Mouse (Mus musculus) cerebellum, postnatal 25 days (tissue): ENCODE results near the gene Dner.

Experiments used
- DNase-seq, 2 experiments: peaks; one replicate each; pipeline ENCODE4 v3.0.0; 2021; ENCODE audit warnings: mixed read lengths in 2 of 2

The Dner gene

GRCm38 (mm10) chr1:84437565-84437964 is 258.5 kb downstream of the Dner start:
- DNase-seq: no peak

- no peak for DNase-seq
Measured at GRCm38 (mm10) chr1:84436281-84436680, 259.7 kb downstream of the Dner start.

- DNase-seq: no peak
Measured at GRCm38 (mm10) chr1:84433291-84433980, 262.6 kb downstream of the Dner start.

GRCm38 (mm10) chr1:84432311-84432710 is 263.7 kb downstream of the Dner start:
- no peak for DNase-seq

- DNase-seq: no peak
Measured at GRCm38 (mm10) chr1:84428331-84428730, 267.7 kb downstream of the Dner start.

DNA sequence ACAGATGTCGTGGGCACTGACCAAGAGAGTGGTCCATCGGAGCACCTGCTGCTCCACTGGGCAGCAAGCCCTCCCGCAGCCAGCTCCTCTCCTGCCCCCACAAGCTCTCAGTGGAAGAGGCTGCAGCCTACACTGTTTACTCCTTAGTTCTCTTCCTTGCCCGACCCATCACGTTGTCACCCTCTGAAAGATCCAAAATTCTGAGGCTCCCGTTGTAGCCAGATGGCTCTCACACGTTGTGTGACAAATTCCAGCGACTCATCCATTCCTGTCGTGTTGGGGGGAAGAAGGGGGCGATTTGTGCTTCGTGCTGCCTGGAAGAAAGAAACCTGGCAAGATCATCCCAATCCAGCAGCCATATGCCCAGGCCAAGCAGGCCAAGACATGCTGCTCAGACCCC is 268.3 kb downstream of the Dner start:
- DNase-seq: peak; percentile 26 to 27

DNA sequence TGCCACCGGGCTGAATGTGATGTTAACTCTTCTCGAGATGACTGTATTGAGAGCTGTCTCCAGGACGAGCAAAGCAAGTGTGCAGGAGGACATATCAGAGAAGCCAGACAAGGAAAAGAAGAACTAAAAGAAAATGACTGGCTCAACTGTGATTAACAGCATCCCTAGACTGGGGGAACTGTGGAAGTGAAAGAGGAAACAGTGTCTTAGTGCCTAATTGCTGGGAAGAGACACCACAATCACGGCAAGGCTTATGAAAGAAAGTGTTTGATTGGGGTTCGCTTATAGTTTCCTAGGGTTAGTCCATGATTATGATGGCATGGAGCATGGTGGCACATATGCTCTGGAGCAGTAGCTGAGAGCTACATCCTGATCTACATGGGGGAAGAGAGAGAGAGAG is 269.3 kb downstream of the Dner start:
- DNase-seq: no peak

- peak in 1 of 2 experiments; percentile 38 for DNase-seq
Measured at GRCm38 (mm10) chr1:84422881-84423280, 273.1 kb downstream of the Dner start.

DNA sequence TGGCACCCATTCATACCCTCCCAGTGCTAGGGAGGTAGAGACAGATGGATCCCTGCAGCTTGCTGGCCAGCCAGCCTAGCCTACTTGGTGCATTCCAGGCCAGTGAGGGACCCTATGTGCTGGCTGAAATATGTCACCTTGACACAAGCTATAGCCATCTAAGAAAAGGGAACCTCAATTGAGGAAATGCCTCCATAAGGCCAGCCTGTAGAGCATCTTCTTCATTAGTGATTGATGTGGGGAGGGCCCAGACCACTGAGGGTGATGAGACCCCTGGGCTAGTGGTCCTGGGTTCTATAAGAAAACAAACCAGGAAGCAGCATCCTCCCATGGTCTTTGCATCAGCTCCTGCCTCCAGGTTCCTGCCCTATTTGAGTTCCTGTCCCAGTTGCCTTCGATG is 274.2 kb downstream of the Dner start:
- DNase-seq: no peak

DNA sequence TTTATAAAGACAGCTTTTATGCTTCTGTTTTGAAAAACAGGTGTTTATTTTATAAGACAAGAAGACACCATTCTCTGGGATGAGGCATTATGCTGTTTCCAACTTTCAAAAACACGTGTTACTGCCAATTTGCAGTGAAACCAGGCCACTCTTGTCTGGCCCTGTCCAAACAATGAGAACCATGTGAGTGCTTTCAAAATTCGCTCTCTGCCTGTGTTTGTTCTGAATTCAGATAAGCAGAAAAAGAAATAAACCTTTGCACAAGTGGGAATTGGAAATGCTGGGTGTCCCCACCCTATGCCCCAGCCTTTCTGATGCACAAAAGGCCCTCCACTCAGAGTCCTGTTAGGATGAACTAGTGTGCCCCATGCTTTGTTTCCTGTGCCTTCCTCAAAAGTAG is 276.6 kb downstream of the Dner start:
- DNase-seq: no peak

GRCm38 (mm10) chr1:84418511-84418910 is 277.5 kb downstream of the Dner start:
- peak in 1 of 2 experiments; percentile 26 for DNase-seq

- no peak for DNase-seq
Measured at GRCm38 (mm10) chr1:84417761-84418238, 278.2 kb downstream of the Dner start.

- no peak for DNase-seq
Measured at GRCm38 (mm10) chr1:84417276-84417675, 278.7 kb downstream of the Dner start.

GRCm38 (mm10) chr1:84414464-84414863 is 281.6 kb downstream of the Dner start:
- no peak for DNase-seq

DNA sequence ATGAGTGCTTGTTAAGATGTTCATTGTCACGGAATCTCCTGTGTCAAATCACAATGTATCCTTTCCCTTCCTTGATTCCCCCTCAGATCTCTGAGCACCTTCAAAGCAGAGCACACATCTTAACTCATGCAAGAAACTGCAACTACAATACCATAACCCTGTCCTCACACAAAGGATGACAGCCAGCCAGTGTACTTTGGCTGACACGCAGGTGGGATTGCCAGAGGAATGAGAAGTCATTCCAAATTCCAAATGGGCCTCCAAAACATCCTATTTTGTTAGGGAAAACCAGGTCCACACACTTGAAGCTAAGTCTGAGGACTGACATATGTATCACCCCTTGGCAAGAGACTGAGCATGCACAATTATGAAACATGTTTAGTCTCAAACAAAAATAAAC is 286.5 kb downstream of the Dner start:
- no peak for DNase-seq

- no peak for DNase-seq
Measured at GRCm38 (mm10) chr1:84408873-84409272, 287.1 kb downstream of the Dner start.

DNA sequence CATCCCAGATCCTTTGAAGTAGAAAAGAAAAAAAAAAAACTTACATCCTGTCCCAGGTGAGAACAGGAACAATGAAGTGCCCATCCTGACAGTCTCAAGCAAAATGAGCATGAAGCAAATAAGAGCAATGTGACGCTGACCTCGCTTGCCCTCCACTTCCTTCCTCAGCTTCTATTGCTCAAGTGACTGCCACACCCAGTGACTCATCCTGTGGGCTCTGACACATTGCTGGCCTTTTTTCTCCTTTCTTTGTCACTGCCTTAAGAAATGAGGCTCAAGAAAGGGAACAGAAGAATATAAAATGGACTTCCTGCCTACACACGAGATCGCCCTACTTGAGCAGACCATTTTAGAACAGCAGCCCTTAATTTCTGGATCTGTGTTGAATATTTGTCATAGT is 289.1 kb downstream of the Dner start:
- no peak for DNase-seq

DNA sequence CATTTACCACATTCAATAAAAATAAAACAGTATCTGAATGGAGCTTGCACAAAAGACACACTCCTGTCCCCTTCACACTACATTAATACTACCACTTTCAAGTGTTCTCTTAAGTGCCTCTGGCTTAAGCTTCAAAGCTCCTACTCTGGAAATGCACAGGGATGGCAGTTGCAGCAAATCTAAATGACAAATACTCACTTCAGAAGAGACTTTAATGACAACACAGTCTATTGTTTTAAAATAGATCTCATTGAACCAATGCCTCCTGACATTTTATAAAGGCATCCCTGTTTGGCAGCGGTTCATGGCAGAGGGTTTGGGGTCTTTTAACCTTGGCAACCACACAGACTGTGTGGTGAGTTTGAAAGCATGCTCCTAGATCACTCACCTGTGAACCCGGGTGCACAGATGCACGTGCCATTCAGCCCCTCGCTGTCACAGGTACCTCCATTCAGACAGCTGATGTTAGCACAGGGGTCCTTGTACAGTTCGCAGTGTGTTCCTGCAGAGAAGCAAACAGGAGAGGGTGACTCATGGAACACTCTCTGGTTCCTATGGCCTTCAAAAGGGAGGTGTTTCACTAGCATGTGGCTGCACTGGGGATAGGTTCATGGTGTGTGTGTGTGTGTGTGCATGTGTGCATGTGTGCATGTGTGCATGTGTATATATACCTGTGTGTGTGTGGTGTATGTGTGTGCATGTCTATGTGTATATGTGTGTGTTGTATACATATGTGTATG is 290.3 kb downstream of the Dner start:
- no peak for DNase-seq

DNA sequence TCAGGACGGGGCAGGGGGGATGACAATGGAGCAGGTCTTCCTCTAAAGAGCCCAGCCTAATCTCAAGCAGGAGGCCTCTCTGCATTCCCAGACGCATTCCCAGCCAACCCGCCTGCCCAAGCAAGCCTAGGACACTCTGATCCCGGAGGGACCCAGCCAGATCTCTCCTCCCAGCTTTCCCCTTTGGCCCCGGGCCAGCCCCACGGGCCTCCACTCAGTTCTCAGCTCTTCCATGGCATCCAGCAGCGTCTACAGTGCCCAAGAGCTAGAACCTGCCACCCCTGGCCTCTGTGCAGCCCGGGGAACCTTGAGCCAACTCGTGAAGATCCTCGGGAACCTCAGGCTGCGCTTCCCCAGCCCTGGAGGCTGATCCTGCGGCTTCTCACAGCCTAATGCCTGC is 291.1 kb downstream of the Dner start:
- peak; percentile 4 to 31 for DNase-seq

DNA sequence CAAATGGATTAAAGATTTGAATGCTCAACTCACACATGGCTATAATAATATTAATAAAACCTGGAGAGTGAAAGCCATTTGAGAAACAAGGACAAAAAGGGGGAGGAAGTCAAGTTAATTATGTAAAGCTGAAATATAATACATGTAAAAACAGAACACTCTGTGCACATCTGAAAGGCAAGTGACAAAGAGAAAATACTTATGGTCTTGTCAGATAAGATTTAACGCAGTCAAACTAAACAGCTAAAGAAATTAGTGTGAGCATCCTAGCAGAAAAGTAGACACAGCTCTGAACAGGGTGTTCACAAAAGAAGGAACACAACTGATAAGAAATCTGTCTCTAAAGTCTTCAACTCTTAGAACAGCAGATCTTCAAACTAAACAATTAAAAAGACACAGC is 293.9 kb downstream of the Dner start:
- DNase-seq: no peak

- DNase-seq: no peak
Measured at GRCm38 (mm10) chr1:84399671-84400070, 296.4 kb downstream of the Dner start.

DNA sequence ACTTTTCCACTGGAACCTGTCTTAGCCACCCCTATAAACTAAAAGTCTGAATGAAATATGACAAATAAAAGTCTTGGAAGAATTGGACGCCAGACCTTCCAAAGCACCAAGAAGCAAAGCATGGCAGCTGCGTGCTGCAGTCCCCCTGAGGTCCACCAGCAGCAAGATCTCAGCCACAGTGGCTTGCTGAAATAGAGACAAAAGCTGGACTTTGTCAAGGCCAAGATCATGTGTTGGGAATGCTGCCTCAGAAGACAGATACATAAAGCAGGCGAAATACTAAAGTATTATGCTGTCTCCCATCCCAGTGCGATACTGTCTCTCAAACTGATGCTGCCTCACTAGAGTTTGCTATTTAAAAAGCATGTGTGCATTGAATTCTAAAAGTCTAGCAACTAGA is 296.9 kb downstream of the Dner start:
- DNase-seq: no peak

DNA sequence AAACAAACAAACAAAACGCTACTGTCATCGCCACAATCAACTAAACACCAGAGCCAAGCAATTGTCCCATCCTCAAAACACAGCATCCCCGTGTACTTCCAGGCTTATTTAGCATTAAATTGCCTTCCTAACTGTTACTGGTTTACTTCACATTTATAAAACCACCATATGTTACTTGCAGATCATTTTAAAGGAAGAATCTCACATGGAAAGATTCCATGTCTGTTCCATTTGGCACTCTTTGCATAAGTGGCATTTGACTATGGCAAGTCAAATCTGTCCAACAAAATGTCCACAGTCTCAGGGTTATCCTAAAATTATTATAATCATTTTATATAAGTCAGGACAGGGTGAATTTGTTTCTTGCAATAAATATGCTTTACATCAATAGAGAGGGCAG is 299.2 kb downstream of the Dner start:
- DNase-seq: no peak

DNA sequence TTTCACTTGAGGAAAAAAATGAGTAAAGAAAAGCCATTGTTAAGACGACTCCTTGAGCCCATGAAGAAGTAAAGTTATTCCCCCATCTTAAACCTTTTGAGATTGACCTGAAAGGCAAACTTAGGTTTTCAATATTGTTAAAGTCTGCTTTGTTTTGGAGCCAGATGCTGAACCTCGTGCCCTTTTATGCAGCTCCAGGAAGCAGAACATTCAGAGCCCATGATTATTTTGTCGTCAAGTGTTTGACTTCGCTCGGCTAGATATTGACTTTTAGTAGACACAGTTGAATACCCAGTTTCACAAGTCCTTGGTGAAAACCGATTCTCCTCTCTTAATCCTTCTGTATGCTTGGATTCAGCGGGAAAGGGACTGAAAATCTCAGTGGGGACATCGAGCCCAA is 300.1 kb downstream of the Dner start:
- DNase-seq: no peak
